Mouse (Mus musculus): ENCODE data around the gene Foxf1. TPM values are rescaled to one million over a fixed set of nuclear protein-coding genes. Genes with fewer than 3 reads are reported as not detected.

Gene Foxf1
- total and polyA plus RNA-seq, 3 experiments = 0.11 TPM; not detected in 2

- Histone ChIP-seq H3K27me3 (ENCODE audit: insufficient read depth, low read length) (no peaks in the 10 kb centered on the region), H3K4me1 (ENCODE audit: insufficient read depth, low read depth, low read length) (peaks cover 2% of the 10 kb centered on the region; the same call in 1 of the 2 replicates), H3K36me3 (replicated peaks) (no peaks in the 10 kb centered on the region), H3K9me3 (replicated peaks) (peaks cover 77% of the 10 kb centered on the region), H3K4me3 (ENCODE audit: low read depth, low read length) (no peak overlapping the region)
- DNase-seq (ENCODE audit: low spot score) (no peak), ATAC-seq (ENCODE audit: extremely low read depth, insufficient number of reproducible peaks, low FRiP score, poor library complexity, severe bottlenecking) (no peak)
- TF ChIP-seq CTCF (IDR thresholded peaks at IDR 0.05; ENCODE audit: low read depth, low read length) (no peak), POLR2AphosphoS5 (IDR thresholded peaks at IDR 0.05; ENCODE audit: insufficient replicate concordance, low read depth, low read length) (no peak), GATA1 (IDR thresholded peaks at IDR 0.05; ENCODE audit: borderline replicate concordance, low read length) (no peak), TAL1 (conservative IDR thresholded peaks at IDR 0.05; ENCODE audit: low read depth, low read length) (no peak), GATA2 (IDR thresholded peaks at IDR 0.05; ENCODE audit: borderline replicate concordance, low read depth, low read length) (no peak)
These were observed 21.7 kb upstream of the Foxf1 start for GRCm38 (mm10) chr8:121062521-121062920.

DNA sequence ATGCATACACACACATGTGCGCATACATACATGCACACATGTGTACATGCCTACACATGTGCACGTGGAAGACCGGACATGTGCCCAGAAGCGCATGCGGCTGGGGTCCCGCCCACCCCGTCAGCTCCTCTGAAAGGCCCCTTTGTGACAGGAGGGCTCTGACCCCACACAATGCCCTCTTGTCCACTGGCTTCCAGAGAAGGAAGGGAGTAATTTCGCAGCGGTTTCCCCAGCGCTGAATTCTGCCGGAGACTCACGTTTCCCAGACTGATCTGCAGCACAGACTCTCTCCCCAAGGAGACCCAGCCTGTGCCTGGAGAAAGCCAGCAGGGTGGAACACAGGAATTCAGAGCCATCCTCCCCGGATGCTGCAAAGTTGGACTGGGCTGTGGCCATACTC, 20.5 kb upstream of the Foxf1 start:
- no peaks in the 10 kb centered on the region for H3K27me3 ChIP-seq (ENCODE audit: insufficient read depth, low read length)
- TF ChIP-seq POLR2AphosphoS5 (IDR thresholded peaks at IDR 0.05; ENCODE audit: insufficient replicate concordance, low read depth, low read length) (no peak), CTCF (IDR thresholded peaks at IDR 0.05; ENCODE audit: low read depth, low read length) (no peak), GATA1 (IDR thresholded peaks at IDR 0.05; ENCODE audit: borderline replicate concordance, low read length) (no peak), TAL1 (conservative IDR thresholded peaks at IDR 0.05; ENCODE audit: low read depth, low read length) (no peak), GATA2 (IDR thresholded peaks at IDR 0.05; ENCODE audit: borderline replicate concordance, low read depth, low read length) (no peak)
- ATAC-seq (ENCODE audit: extremely low read depth, insufficient number of reproducible peaks, low FRiP score, poor library complexity, severe bottlenecking) (no peak), DNase-seq (ENCODE audit: low spot score) (no peak)
- no peaks in the 10 kb centered on the region for H3K36me3 ChIP-seq (replicated peaks)
- no peak overlapping the region for H3K4me3 ChIP-seq (ENCODE audit: low read depth, low read length)
- peaks cover 4% of the 10 kb centered on the region; the same call in 1 of the 2 replicates for H3K4me1 ChIP-seq (ENCODE audit: insufficient read depth, low read depth, low read length)
- peaks cover 76% of the 10 kb centered on the region for H3K9me3 ChIP-seq (replicated peaks)

DNA sequence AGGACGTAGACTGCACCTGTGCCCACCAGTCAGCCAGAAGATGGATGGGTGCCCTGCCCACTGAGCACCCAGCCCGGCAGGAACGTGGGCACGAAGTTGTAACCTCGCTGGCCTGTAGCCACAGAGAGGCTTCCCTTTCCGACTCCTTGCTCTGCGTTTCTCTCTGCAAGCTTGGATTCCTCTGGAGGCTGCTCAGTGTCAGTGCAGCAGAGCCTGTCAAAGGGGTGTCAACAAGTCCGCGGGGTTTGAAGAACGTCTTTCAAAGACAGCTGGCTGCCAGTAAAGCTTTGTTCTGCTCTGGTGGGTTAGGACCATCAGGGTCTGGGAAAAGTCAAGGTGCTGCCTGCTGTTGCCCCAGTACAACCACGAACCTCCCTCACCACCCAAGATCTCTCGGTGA, 12.7 kb upstream of the Foxf1 start:
- H3K4me1 ChIP-seq (ENCODE audit: insufficient read depth, low read depth, low read length) = peaks cover 4% of the 10 kb centered on the region; the same call in 1 of the 2 replicates
- ATAC-seq (ENCODE audit: extremely low read depth, insufficient number of reproducible peaks, low FRiP score, poor library complexity, severe bottlenecking) (no peak), DNase-seq (ENCODE audit: low spot score) (no peak)
- H3K4me3 ChIP-seq (ENCODE audit: low read depth, low read length) = no peak overlapping the region
- H3K27me3 ChIP-seq (ENCODE audit: insufficient read depth, low read length) = peaks cover 4% of the 10 kb centered on the region; the same call in 1 of the 2 replicates
- peaks cover 76% of the 10 kb centered on the region for H3K9me3 ChIP-seq (replicated peaks)
- no peak for TF ChIP-seq TAL1 (conservative IDR thresholded peaks at IDR 0.05; ENCODE audit: low read depth, low read length)
- no peak for TF ChIP-seq GATA1 (IDR thresholded peaks at IDR 0.05; ENCODE audit: borderline replicate concordance, low read length)
- TF ChIP-seq GATA2 (IDR thresholded peaks at IDR 0.05; ENCODE audit: borderline replicate concordance, low read depth, low read length) = no peak
- TF ChIP-seq CTCF (IDR thresholded peaks at IDR 0.05; ENCODE audit: low read depth, low read length) = no peak
- no peak for TF ChIP-seq POLR2AphosphoS5 (IDR thresholded peaks at IDR 0.05; ENCODE audit: insufficient replicate concordance, low read depth, low read length)
- no peaks in the 10 kb centered on the region for H3K36me3 ChIP-seq (replicated peaks)

GRCm38 (mm10) chr8:121072406-121073130, 11.6 kb upstream of the Foxf1 start:
- DNase-seq (ENCODE audit: low spot score) (no peak), ATAC-seq (ENCODE audit: extremely low read depth, insufficient number of reproducible peaks, low FRiP score, poor library complexity, severe bottlenecking) (no peak)
- Histone ChIP-seq H3K4me3 (ENCODE audit: low read depth, low read length) (no peak overlapping the region), H3K27me3 (ENCODE audit: insufficient read depth, low read length) (peaks cover 8% of the 10 kb centered on the region; the same call in 1 of the 2 replicates), H3K36me3 (replicated peaks) (no peaks in the 10 kb centered on the region), H3K4me1 (ENCODE audit: insufficient read depth, low read depth, low read length) (peaks cover 2% of the 10 kb centered on the region; the same call in 1 of the 2 replicates), H3K9me3 (replicated peaks) (peaks cover 78% of the 10 kb centered on the region)
- TF ChIP-seq CTCF (IDR thresholded peaks at IDR 0.05; ENCODE audit: low read depth, low read length) (no peak), TAL1 (conservative IDR thresholded peaks at IDR 0.05; ENCODE audit: low read depth, low read length) (no peak), GATA1 (IDR thresholded peaks at IDR 0.05; ENCODE audit: borderline replicate concordance, low read length) (no peak), GATA2 (IDR thresholded peaks at IDR 0.05; ENCODE audit: borderline replicate concordance, low read depth, low read length) (no peak), POLR2AphosphoS5 (IDR thresholded peaks at IDR 0.05; ENCODE audit: insufficient replicate concordance, low read depth, low read length) (no peak)

DNA sequence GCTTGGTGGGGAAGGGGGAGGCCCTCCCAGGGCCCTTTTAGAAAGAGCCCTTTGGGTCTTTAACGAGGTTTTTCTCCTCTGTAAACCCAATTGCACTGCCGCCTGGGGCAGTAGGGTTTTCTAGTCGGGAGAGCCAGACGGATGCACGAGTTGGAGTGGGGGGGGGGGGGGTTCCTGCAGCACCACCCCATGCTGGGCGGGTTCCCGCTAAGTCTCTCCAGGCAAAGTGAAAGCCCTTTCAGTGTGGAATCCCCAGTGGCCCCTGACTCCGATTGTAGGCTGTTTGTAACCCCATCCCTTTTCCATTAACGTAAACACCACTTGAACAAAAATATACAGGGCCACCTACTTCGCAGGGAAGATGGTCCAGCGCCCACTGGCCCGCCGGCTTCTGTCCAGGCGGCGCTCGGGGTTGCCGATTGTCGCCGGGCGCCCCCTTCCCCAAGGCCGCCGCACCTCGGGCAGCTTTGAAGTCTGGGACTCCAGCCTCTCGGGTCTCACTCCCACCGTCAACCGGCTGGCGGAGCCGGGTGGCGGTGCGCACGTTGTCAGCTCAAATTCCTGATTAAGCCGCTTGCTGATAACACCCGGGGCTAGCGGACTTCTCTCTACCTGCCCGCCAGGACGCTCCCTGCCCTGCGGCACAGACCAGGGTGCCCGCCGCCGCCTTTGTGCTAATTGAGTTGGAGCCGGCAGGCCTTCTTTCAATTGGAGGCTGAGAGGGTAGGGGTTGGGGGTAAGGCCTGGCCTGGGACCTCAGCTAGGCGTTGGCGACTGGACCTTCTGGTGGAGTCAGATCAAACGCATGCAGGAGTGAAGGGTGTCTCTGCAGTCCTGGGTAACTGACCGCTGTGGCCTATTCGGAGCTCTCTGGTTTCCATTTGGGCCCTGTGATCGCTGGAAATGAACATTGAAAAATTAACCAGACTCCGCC, 10.7 kb upstream of the Foxf1 start:
- Histone ChIP-seq H3K27me3 (ENCODE audit: insufficient read depth, low read length) (peaks cover 8% of the 10 kb centered on the region; the same call in 1 of the 2 replicates), H3K36me3 (replicated peaks) (no peaks in the 10 kb centered on the region), H3K4me1 (ENCODE audit: insufficient read depth, low read depth, low read length) (no peaks in the 10 kb centered on the region), H3K4me3 (ENCODE audit: low read depth, low read length) (no peak overlapping the region), H3K9me3 (replicated peaks) (peaks cover 75% of the 10 kb centered on the region)
- DNase-seq (ENCODE audit: low spot score) = no peak
- ATAC-seq (ENCODE audit: extremely low read depth, insufficient number of reproducible peaks, low FRiP score, poor library complexity, severe bottlenecking) = no peak
- no peak for TF ChIP-seq POLR2AphosphoS5 (IDR thresholded peaks at IDR 0.05; ENCODE audit: insufficient replicate concordance, low read depth, low read length)
- TF ChIP-seq GATA2 (IDR thresholded peaks at IDR 0.05; ENCODE audit: borderline replicate concordance, low read depth, low read length) = no peak
- TF ChIP-seq TAL1 (conservative IDR thresholded peaks at IDR 0.05; ENCODE audit: low read depth, low read length) = no peak
- TF ChIP-seq GATA1 (IDR thresholded peaks at IDR 0.05; ENCODE audit: borderline replicate concordance, low read length) = no peak
- no peak for TF ChIP-seq CTCF (IDR thresholded peaks at IDR 0.05; ENCODE audit: low read depth, low read length)
